ENCODE assay signal across 9 mouse cellular contexts in the genomic region with DNA sequence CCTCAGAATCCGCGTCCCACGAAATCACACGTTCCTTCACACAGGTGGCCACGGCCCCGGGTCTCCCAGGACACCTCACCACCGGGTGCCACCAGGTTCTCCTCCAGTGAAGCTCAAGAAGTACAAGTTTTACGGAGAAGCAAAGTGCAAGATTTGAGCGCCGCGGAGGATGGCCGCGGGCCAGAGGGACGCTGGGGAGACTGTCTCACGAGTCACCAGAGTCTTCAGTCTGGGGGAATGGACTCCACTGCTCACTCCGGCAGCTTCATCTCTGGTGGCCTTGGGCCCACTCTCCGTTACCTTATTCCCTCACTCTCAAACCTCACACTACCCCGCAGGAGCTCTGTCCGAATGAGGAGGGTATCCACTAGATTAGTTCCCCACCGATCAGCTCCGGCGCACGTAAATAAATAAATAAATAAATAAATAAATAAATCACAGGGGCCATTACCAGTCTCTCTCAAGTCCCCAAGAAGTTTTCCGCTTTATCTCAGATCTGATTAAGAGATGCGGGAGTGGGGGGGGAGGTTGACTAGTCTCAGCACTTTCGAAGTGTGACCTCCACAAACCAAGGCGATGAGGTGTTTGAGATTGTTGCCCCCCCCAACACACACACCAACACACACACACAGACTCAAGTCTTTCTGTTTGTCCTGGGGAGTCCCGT. TPM values are rescaled to one million over a fixed set of nuclear protein-coding genes. Genes with fewer than 3 reads are reported as not detected.
DNase-seq lines count a peak whose midpoint lies in the region; ATAC-seq lines count a peak whose summit lies in the region.
"Had no signal": no experiment of that assay in that cellular context is flagged by ENCODE, and none has a peak within 500 bp of the region (broad histone marks: within the 10 kb centered on the region; RNA-seq: fewer than 3 reads in every experiment).

No protein-coding gene starts in this region.

- no peak for ATAC-seq in lung, embryonic 16.5 days (ENCODE audit: low read depth)

- H3K4me3 ChIP-seq in lung, embryonic 16.5 days (ENCODE audit: low read length), result peak overlapping the region; percentile 66

- DNase-seq in embryo, embryonic 10 days (ENCODE audit: low spot score), result peak; percentile 37
- DNase-seq in embryo, embryonic 11 days, result no peak
- peak; percentile 34 to 44 for DNase-seq in adrenal gland, adult 18-20 months (ENCODE audit: low spot score in 2 of 2)
- peak; percentile 39 to 43 for DNase-seq in gastrocnemius, postnatal 4 days (ENCODE audit: low spot score in 2 of 2)
- peak; percentile 71 for DNase-seq in kidney, adult 18-20 months
- DNase-seq in ovary, postnatal 14 days (ENCODE audit: low spot score), result peak; percentile 22
- no peak for DNase-seq in layer of hippocampus, adult 18-20 months (ENCODE audit: low spot score in 2 of 2)

- peak overlapping the region; percentile 80 for H3K9ac ChIP-seq in lung, embryonic 16.5 days (ENCODE audit: low read length)

- H3K36me3 ChIP-seq in lung, embryonic 16.5 days (ENCODE audit: control insufficient read depth, insufficient read depth, low read length), result no peaks in the 10 kb centered on the region

- H3K9me3 ChIP-seq in lung, embryonic 16.5 days (ENCODE audit: control insufficient read depth, low read length), result no peaks in the 10 kb centered on the region

- H3K4me1 ChIP-seq in lung, embryonic 16.5 days (replicated peaks; ENCODE audit: control insufficient read depth, insufficient read depth, low read length), result peaks cover 36% of the 10 kb centered on the region

- peak overlapping the region; percentile 99 for H3K27ac ChIP-seq in lung, embryonic 16.5 days (ENCODE audit: low read length)

- under 1% methylated on average over 28 of the region's 28 CpGs for WGBS in lung, embryonic 16.5 days

- peak overlapping the region; percentile 87 for H3K4me2 ChIP-seq in lung, embryonic 16.5 days (ENCODE audit: low read depth, low read length)

- H3K27me3 ChIP-seq in lung, embryonic 16.5 days (ENCODE audit: control insufficient read depth, insufficient read depth, low read depth, low read length), result no peaks in the 10 kb centered on the region; the same call in 1 of the 2 replicates
- H3K27me3 ChIP-seq: Patski had no signal

RNA-seq across cellular contexts. Expression of a gene that starts 1.3 kb away (rescaled TPM):
- 10 to 100 TPM; 20.0 to 26.1 TPM for total RNA-seq in adrenal gland, adult 18-20 months (2021)
- 10 to 100 TPM; 18.9 to 22.3 TPM for total RNA-seq in gastrocnemius, postnatal 4 days (2021)
- polyA plus RNA-seq in lung, embryonic 16.5 days (2015; fragmentation: Nextera tagmentation; extraction: Ambion mirVana), result 13.6 and 14.6 TPM in 2 replicates
- 10 to 100 TPM; 49.7 to 56.1 TPM for total RNA-seq in layer of hippocampus, adult 18-20 months (2021)

Comparison
In these comparisons a context has a peak if more than half of its experiments do, and no peak if none do; other contexts are left out.
1. DNase-seq: peak in embryo, embryonic 10 days (single experiment), adrenal gland, adult 18-20 months (2 of 2), gastrocnemius, postnatal 4 days (2 of 2), kidney, adult 18-20 months (single experiment) and ovary, postnatal 14 days (single experiment); none in embryo, embryonic 11 days (single experiment) and layer of hippocampus, adult 18-20 months (0 of 2).